ENCODE assay signal across 8 mouse cellular contexts in the genomic region with DNA sequence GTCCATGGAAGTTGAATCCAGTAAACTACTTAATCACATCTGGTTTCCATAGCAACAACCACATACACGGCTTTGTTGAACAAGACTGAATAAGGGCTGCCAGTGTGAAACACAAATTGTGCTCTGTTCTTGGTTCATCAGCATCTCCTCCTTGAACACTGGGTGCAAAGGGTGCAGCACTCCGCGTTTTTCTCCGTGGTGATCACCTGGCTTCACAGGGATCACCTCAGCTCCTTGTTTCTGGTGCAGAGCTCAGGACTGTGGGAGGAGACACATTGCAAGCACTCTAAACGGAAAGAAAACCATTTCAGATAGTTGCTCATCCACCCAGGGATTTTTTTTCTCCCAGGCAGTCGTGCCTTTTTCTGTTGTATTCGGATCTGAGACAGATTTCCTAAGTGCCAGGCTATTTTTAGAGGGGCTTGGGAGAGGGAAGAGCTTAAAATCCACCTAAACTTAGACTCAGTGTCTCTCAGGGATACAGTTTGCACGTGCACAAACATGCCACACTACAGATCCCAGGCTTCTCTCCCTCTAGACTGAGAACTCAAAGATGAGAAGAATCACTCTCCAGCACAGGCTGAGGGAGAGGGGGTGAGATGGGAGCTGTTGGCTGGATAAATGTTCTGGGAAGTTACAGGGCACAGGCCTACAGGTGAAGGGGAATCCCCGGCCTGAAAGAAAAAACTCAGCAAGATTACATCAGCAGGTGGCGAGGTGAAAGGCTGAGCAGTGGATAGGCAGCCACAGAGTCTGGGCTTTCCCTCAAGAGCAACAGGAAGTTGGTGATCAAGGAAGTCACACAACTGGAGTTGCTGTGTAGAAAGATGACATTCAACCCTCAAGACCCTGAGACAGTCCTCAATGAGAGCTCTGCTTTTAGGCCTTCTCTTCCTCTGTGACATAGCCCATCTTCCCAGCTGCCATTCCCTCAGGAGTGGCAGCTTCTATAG. TPM values are rescaled to one million over a fixed set of nuclear protein-coding genes. Genes with fewer than 3 reads are reported as not detected.
DNase-seq lines count a peak whose midpoint lies in the region; TF ChIP-seq lines count a peak whose summit lies in the region.

No protein-coding gene starts in this region.

- peak overlapping the region; percentile 79 for H3K27ac ChIP-seq in layer of hippocampus, adult 2 months
- H3K27ac ChIP-seq in bone marrow macrophage, adult 2 months (ENCODE audit: insufficient read depth, low read depth, low read length), result peak overlapping the region; percentile 44

- no peak overlapping the region for H3K4me3 ChIP-seq in layer of hippocampus, adult 2 months
- no peak overlapping the region for H3K4me3 ChIP-seq in bone marrow macrophage, adult 2 months (ENCODE audit: insufficient read depth, low read length)

- DNase-seq in layer of hippocampus, adult 2 months (ENCODE audit: low spot score in 2 of 2), result peak; percentile 26 to 38
- DNase-seq in layer of hippocampus, postnatal 36 days, result no peak
- DNase-seq in heart, adult 9 months (ENCODE audit: low spot score in 2 of 2), result peak; percentile 41 to 58
- peak; percentile 39 to 59 for DNase-seq in left cerebral cortex, adult 18-20 months (ENCODE audit: low spot score in 2 of 2)
- DNase-seq in naive thymus-derived CD4-positive, alpha-beta T cell, adult 2 months (ENCODE audit: low read depth), result peak; percentile 91
- DNase-seq in thymus, postnatal 14 days, result peak; percentile 78
- DNase-seq in cerebellum, adult 11-12 months, result no peak

- peaks cover 52% of the 10 kb centered on the region for H3K4me1 ChIP-seq in bone marrow macrophage, adult 2 months (ENCODE audit: control insufficient read depth, insufficient read depth, low read length)

- no peak for TF ChIP-seq POLR2A in bone marrow macrophage, adult 2 months (IDR thresholded peaks at IDR 0.05; ENCODE audit: borderline replicate concordance, low read depth, low read length)

- no peak for TF ChIP-seq CTCF in layer of hippocampus, adult 2 months (conservative IDR thresholded peaks at IDR 0.05)
- no peak for TF ChIP-seq CTCF in bone marrow macrophage, adult 2 months (IDR thresholded peaks at IDR 0.05; ENCODE audit: low read depth, low read length)

RNA-seq across cellular contexts. Expression of a gene that starts 19.9 kb away (rescaled TPM):
- total RNA-seq in layer of hippocampus, adult 2 months (2021), result 10 to 100 TPM; 72.3 to 75.6 TPM
- 10 to 100 TPM; 63.8 to 67.2 TPM for total RNA-seq in layer of hippocampus, postnatal 36 days (2021)
- polyA plus RNA-seq in bone marrow macrophage, adult 2 months (2012; ENCODE audit: insufficient read depth, insufficient read length, missing spikeins), result 31.0 and 35.2 TPM in 2 replicates
- total RNA-seq in left cerebral cortex, adult 18-20 months (2021), result 10 to 100 TPM; 69.9 to 77.5 TPM

Comparison
In these comparisons a context has a peak if more than half of its experiments do, and no peak if none do; other contexts are left out.
1. DNase-seq: peak in layer of hippocampus, adult 2 months (2 of 2), heart, adult 9 months (2 of 2), left cerebral cortex, adult 18-20 months (2 of 2), naive thymus-derived CD4-positive, alpha-beta T cell, adult 2 months (single experiment) and thymus, postnatal 14 days (single experiment); none in layer of hippocampus, postnatal 36 days (0 of 2) and cerebellum, adult 11-12 months (single experiment).